Comparison of ENCODE assay signal across 8 mouse cellular contexts in the genomic region with DNA sequence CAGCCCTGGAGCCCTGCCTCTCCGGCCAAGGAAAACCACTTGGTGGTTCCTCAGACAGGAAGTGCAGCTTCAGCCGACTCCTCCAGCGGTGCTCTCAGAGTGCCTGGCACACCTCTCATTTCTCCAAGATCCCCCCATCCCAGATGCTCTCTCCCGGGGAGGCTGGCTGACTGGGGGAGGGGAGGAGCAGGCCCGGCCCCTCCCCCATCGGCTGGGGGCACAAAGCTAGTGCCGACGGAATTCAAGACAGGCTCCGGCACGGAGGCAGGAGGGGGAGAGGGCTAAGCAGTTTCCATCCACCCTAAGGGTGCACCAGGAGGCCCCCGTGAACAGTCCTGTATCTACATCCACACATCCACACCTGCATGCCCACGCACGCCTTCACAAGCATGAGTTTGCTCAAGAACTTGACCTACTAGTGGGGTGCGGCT. TPM values are rescaled to one million over a fixed set of nuclear protein-coding genes. Genes with fewer than 3 reads are reported as not detected.
A peak's percentile ranks its signal among the peaks of the same experiment; 100 is the strongest.
DNase-seq lines count a peak whose midpoint lies in the region; ATAC-seq and TF ChIP-seq lines count a peak whose summit lies in the region.

No protein-coding gene starts in this region.

- H3K27me3 ChIP-seq in forebrain, embryonic 12.5 days = peaks cover 76% of the 10 kb centered on the region
- no peaks in the 10 kb centered on the region for H3K27me3 ChIP-seq in limb, embryonic 14.5 days (ENCODE audit: control insufficient read depth, insufficient read depth, low read length)
- H3K27me3 ChIP-seq in stomach, embryonic 15.5 days (replicated peaks) = no peaks in the 10 kb centered on the region

- peak overlapping the region; percentile 97 for H3K4me2 ChIP-seq in forebrain, embryonic 12.5 days
- peak overlapping the region; percentile 87 for H3K4me2 ChIP-seq in limb, embryonic 14.5 days (replicated peaks; ENCODE audit: low read depth, low read length, severe bottlenecking)
- H3K4me2 ChIP-seq in stomach, embryonic 15.5 days = peak overlapping the region; percentile 93

- TF ChIP-seq POLR2A in limb, embryonic 14.5 days (IDR thresholded peaks at IDR 0.05; ENCODE audit: borderline replicate concordance, extremely low read depth, insufficient read depth, insufficient read length) = 0 out of 2 replicates have a peak, but pooled peaks have one; percentile 17

- 3% methylated on average over 14 of the region's 14 CpGs for WGBS in forebrain, embryonic 12.5 days
- 3% methylated on average over 14 of the region's 14 CpGs for WGBS in limb, embryonic 14.5 days
- WGBS in stomach, embryonic 15.5 days = 5% methylated on average over 14 of the region's 14 CpGs

- H3K36me3 ChIP-seq in forebrain, embryonic 12.5 days (replicated peaks) = peaks cover 11% of the 10 kb centered on the region; the same call in 1 of the 2 replicates
- peaks cover 32% of the 10 kb centered on the region for H3K36me3 ChIP-seq in limb, embryonic 14.5 days (ENCODE audit: control insufficient read depth, insufficient read depth, low read length)
- H3K36me3 ChIP-seq in stomach, embryonic 15.5 days = no peaks in the 10 kb centered on the region

- peaks cover 69% of the 10 kb centered on the region for H3K4me1 ChIP-seq in forebrain, embryonic 12.5 days
- H3K4me1 ChIP-seq in limb, embryonic 14.5 days (ENCODE audit: control insufficient read depth, insufficient read depth, low read length) = peaks cover 60% of the 10 kb centered on the region
- H3K4me1 ChIP-seq in stomach, embryonic 15.5 days = peaks cover 57% of the 10 kb centered on the region

- intact Hi-C loops in left cerebral cortex, postnatal 25 days (cut with DNase I) = no loop called here

- H3K9ac ChIP-seq in forebrain, embryonic 12.5 days = peak overlapping the region; percentile 84
- peak overlapping the region; percentile 95 for H3K9ac ChIP-seq in limb, embryonic 14.5 days (ENCODE audit: low read depth, low read length, severe bottlenecking)
- peak overlapping the region; percentile 23 for H3K9ac ChIP-seq in stomach, embryonic 15.5 days

- DNase-seq in kidney, postnatal 4 days = peak; percentile 52 to 55
- no peak for DNase-seq in kidney, adult 9 months
- no peak for DNase-seq in limb, embryonic 14.5 days (ENCODE audit: low spot score)
- no peak for DNase-seq in adrenal gland, postnatal 4 days (ENCODE audit: low spot score in 2 of 2)
- DNase-seq in left cerebral cortex, postnatal 25 days (ENCODE audit: low spot score in 2 of 2) = no peak
- DNase-seq in spleen, postnatal 10 days (ENCODE audit: low spot score in 2 of 2) = no peak

- peak overlapping the region; percentile 69 for H3K4me3 ChIP-seq in forebrain, embryonic 12.5 days (replicated peaks)
- H3K4me3 ChIP-seq in limb, embryonic 14.5 days (replicated peaks; ENCODE audit: low read length) = peak overlapping the region; percentile 90
- peak overlapping the region; percentile 73 for H3K4me3 ChIP-seq in stomach, embryonic 15.5 days (replicated peaks)

- peak overlapping the region; percentile 80 for H3K27ac ChIP-seq in forebrain, embryonic 12.5 days
- H3K27ac ChIP-seq in limb, embryonic 14.5 days (replicated peaks; ENCODE audit: low read depth, low read length) = peak overlapping the region; percentile 90
- H3K27ac ChIP-seq in stomach, embryonic 15.5 days = peak overlapping the region; percentile 94

- 0 out of 2 replicates have a peak, but pooled peaks have one; percentile 25 for ATAC-seq in forebrain, embryonic 12.5 days (ENCODE audit: low FRiP score)
- no peak for ATAC-seq in limb, embryonic 14.5 days (ENCODE audit: low FRiP score, low read depth)
- no peak for ATAC-seq in stomach, embryonic 15.5 days (ENCODE audit: insufficient read depth, low FRiP score, low read depth)

- H3K9me3 ChIP-seq in forebrain, embryonic 12.5 days = no peaks in the 10 kb centered on the region
- no peaks in the 10 kb centered on the region for H3K9me3 ChIP-seq in limb, embryonic 14.5 days (ENCODE audit: control insufficient read depth, low read length)
- H3K9me3 ChIP-seq in stomach, embryonic 15.5 days = no peaks in the 10 kb centered on the region

RNA-seq across cellular contexts. Expression of gene Sema3f, which starts 3.5 kb away (rescaled TPM):
- 13.2 and 15.2 TPM in 2 replicates for polyA plus RNA-seq in forebrain, embryonic 12.5 days (2016; fragmentation: Nextera tagmentation; extraction: Ambion mirVana)
- 228 and 332 TPM in 2 replicates for polyA plus RNA-seq in limb, embryonic 14.5 days (2012; rRNA removed)
- 48.8 and 55.6 TPM in 2 replicates for polyA plus RNA-seq in limb, embryonic 14.5 days (2014; fragmentation: Nextera tagmentation; extraction: Ambion mirVana)
- polyA plus RNA-seq in stomach, embryonic 15.5 days (2015; fragmentation: Nextera tagmentation; extraction: Ambion mirVana) = 19.7 and 21.3 TPM in 2 replicates
- total RNA-seq in adrenal gland, postnatal 4 days (2021) = 10 to 100 TPM; 28.9 to 32.8 TPM
- 10 to 100 TPM; 16.6 to 17.8 TPM for total RNA-seq in left cerebral cortex, postnatal 25 days (2021)

RNA-seq across cellular contexts. Expression of gene Gnat1, which starts 27.3 kb away (rescaled TPM):
- 1.7 and 2.1 TPM in 2 replicates for polyA plus RNA-seq in forebrain, embryonic 12.5 days (2016; fragmentation: Nextera tagmentation; extraction: Ambion mirVana)
- polyA plus RNA-seq in limb, embryonic 14.5 days (2012; rRNA removed) = 0.28 and 0.44 TPM in 2 replicates
- 0.55 and 0.57 TPM in 2 replicates for polyA plus RNA-seq in limb, embryonic 14.5 days (2014; fragmentation: Nextera tagmentation; extraction: Ambion mirVana)
- polyA plus RNA-seq in stomach, embryonic 15.5 days (2015; fragmentation: Nextera tagmentation; extraction: Ambion mirVana) = 1.1 and 1.9 TPM in 2 replicates
- 1 to 10 TPM in 1 of 2 experiments, under 1 TPM in 1; 0.73 to 1.6 TPM for total RNA-seq in adrenal gland, postnatal 4 days (2021)
- total RNA-seq in left cerebral cortex, postnatal 25 days (2021) = under 1 TPM; 0.18 to 0.21 TPM

RNA-seq across cellular contexts. Expression of gene Slc38a3, which starts 37.5 kb away (rescaled TPM):
- 8.5 and 10.6 TPM in 2 replicates for polyA plus RNA-seq in forebrain, embryonic 12.5 days (2016; fragmentation: Nextera tagmentation; extraction: Ambion mirVana)
- polyA plus RNA-seq in limb, embryonic 14.5 days (2012; rRNA removed) = 22.4 and 31.8 TPM in 2 replicates
- 3.7 and 6.0 TPM in 2 replicates for polyA plus RNA-seq in limb, embryonic 14.5 days (2014; fragmentation: Nextera tagmentation; extraction: Ambion mirVana)
- polyA plus RNA-seq in stomach, embryonic 15.5 days (2015; fragmentation: Nextera tagmentation; extraction: Ambion mirVana) = 19.5 and 28.6 TPM in 2 replicates
- 10 to 100 TPM; 10.1 to 37.4 TPM for total RNA-seq in adrenal gland, postnatal 4 days (2021)
- total RNA-seq in left cerebral cortex, postnatal 25 days (2021) = 10 to 100 TPM; 69.9 to 81.4 TPM

Comparison
In these comparisons a context has a peak if more than half of its experiments do, and no peak if none do; other contexts are left out.
1. DNase-seq: peak in kidney, postnatal 4 days (2 of 2); none in kidney, adult 9 months (single experiment), limb, embryonic 14.5 days (single experiment), adrenal gland, postnatal 4 days (0 of 2), left cerebral cortex, postnatal 25 days (0 of 2) and spleen, postnatal 10 days (0 of 2).
2. H3K9ac ChIP-seq: peak in every context shown above with its lines; median percentile 95 in limb, embryonic 14.5 days; 84 in forebrain, embryonic 12.5 days; 23 in stomach, embryonic 15.5 days.
3. Peak in every context shown above with its lines, with median percentiles within 50 percentile points of each other: H3K27ac ChIP-seq, H3K4me2 ChIP-seq and H3K4me3 ChIP-seq.